Mouse (Mus musculus) frontal cortex, postnatal 14 days (tissue): Measurements from ENCODE around the gene Slc48a1.

Experiments used
- DNase-seq, 2 experiments: peaks; one replicate each; pipeline ENCODE4 v3.0.0; 2022; ENCODE audit warnings: low spot score in 2 of 2

Slc48a1 gene

DNA sequence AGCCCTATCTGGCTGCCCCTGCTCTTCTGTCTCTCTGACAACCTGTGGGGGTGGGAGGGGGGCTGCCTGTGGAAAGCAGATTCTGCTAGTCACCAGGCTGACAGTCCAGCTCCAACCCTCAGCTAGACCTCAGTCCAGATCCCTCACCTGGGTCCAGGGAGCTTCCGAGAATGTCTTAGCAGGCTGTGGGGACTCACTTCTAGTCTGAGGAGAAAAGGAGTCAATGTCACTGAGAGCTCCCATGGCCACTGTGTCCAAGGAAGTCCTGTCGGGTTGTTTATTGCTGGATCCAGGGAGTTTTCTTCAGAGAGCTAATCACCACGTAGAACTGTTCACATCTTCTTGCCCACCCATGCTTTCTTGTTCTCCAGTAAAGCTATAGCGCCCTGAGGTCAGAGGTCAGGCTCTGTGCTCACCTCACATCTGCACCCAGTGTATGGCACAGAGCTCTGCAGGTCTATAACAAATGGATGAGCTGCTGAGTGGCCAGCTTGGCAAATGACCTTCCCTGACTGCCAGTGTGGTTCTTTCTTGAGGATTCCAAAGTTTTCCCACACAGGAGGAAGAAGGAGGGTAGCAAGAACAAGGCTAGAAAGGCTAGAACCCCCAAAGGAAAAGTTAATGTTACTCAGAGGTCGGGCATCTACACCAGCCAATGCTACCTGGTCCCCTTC, 48.4 kb downstream of the Slc48a1 start:
- DNase-seq: no peak

DNA sequence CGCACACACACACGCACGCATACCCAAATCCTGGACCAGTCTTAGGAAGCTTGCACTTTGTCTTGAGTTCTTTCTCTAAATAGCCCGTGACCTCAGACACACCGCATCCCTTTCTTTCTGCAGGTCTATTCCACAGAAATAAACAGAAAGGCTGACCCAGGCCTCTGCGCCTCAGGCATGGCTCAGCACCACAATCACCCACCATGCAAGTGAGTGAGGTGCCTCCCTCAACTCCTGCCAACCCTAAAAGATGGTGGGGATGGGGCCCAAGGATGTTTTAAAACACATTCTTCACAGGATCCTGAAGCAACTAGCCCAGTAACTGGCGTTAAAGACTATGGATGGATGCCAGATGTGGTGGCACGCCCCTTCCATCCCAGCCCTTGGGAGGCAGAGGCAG, 49.1 kb downstream of the Slc48a1 start:
- DNase-seq: no peak

DNA sequence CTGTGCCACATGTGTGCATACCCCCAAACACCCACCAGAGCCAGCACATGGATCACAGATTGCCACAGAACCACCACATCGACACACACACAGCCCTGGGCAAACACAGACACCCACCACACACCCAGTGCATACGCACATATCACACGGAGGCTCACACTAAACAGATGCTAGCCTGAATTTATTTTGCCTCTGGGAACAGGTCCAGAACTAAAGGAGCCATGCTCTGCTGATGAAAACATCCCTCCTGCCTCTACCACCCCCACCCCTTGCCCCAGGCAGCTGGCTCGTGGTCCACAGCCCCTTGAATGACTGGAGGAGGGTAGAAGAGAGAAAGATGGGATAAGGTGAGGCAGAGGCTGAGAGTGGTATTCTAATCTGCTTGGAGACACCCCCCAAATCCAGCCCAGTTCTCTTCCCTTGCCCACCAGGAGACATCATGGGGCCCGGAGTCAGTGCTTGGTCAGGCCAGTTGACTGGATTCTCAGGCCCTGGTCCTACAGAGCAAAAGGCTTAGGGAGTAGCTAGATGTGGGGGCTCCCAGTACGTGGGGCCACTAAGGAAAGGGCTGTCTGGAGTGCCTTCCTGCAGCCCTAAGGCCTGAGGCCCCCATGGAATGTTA, 50.0 kb downstream of the Slc48a1 start:
- DNase-seq: no peak

- no peak for DNase-seq
Observed at GRCm38 (mm10) chr15:97828901-97829338, 50.6 kb downstream of the Slc48a1 start.

DNA sequence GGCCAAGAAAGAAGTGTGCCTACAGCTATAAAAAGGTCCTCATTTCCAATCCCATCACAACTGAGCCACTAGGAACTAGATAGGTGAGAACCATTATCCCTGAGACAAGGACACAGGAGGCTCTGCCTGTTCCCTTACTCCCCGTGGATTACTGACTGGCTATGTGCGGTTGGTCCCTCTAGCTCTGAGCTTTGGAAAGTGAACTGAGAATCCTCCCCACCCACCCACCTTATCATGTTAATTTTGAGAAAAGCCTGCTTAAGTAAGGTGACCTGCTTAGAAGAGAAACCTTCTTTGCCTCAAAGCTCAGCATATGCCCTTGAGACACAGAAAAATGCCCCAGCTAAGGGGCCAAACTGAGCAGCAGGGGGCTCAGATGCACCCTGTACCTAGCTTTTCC, 51.1 kb downstream of the Slc48a1 start:
- no peak for DNase-seq

- DNase-seq: no peak
Observed at GRCm38 (mm10) chr15:97830253-97830787, 52.0 kb downstream of the Slc48a1 start.

- DNase-seq: no peak
Observed at GRCm38 (mm10) chr15:97830788-97831241, 52.5 kb downstream of the Slc48a1 start.

DNA sequence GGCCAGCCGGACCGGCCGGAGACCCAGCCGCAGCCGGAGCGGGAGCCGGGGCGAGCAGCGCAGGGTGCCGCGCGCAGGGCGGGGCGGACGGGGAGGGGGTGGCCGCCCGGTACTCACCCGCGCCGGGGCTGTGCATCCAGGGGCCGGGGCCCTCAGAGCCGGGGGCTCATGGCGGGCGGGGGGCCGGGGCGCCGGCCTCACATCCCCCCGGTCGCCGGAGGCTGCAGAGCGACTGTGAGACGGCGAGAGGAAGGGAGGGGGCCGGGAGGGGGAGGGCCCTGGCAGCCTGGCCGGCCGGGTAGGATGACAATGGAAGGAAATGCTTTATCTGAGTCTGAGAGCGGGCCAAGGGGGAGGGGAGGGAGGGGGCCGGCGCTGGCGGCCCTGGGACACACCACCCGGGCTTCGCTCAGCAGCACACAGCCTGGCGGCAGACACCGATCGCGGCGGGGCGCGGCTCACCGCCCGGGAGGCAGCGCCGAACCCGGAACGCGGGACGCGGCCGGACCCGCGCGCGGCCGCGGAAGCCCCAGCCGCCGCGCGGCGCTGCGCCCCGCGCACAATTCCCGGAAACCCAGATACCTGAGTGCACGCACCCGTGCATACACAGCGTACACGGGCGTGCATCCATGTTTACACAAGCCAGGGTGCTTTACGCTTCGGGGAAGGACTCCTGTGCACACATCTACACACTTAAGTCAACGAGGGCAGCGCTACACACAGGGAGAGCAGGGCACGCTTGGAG, 53.1 kb downstream of the Slc48a1 start:
- no peak for DNase-seq

DNA sequence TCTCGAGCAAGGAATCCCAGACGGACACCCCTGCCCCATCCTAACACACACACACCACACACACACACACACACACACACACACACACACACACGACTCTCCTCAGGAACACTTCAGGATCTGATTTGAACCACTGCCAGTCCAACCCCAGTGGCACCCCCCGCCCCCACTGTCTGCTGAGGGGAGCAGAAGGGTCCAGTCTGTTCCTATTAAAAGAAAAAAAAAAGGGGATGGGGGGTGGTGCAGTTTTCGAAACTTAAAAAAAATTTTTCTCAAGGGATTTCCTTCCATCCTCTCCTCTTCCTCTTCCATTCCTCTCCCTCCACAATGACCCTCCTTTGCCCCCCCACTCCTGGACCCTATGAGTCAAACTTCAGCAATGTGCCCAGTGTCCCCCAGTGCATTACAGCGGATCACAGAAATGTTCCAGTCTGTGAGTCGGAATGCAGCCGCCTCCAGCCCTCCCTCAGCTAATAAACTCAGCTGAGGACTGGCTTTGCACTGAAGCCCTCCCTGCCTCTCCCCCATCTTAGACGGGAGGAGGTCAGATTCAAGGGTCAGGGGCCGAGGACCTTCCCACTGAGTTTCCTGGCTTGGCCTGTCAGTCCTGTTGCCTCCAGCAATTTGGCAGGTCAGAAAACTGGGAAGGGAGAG, 53.8 kb downstream of the Slc48a1 start:
- DNase-seq: no peak

DNA sequence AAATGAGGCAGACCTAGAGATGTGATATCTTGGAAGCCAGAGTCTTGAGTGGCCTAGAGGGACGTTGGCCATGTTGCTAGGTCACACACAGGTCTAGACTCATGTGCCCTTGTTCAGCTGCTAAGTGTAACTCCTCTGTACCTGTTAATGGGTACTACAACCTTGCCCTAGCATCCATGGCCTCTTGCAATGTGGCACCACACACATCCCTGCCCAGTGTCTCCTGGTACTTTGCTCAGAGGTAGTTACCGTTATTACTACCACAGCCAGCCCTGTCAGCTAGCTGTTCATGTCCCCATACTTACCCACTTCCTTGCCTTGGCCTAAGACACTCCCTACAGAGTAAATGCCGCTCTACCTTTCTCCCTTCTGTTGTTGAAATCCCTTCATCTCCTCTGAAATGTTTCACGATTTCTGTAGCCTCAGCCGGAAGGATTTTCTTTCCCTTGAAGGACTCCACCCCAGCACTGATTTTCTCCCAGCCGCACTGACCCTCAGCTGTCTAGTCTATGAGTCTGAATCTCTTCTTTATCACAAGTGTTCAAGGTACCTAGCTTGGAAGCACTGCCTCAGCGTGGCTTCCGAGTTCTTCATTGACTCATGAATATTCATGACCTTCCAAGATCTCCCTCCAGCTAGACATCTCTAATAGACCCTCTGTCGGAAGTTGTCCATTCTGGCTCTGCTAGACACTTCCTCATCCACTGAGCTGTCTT, 54.6 kb downstream of the Slc48a1 start:
- no peak for DNase-seq

DNA sequence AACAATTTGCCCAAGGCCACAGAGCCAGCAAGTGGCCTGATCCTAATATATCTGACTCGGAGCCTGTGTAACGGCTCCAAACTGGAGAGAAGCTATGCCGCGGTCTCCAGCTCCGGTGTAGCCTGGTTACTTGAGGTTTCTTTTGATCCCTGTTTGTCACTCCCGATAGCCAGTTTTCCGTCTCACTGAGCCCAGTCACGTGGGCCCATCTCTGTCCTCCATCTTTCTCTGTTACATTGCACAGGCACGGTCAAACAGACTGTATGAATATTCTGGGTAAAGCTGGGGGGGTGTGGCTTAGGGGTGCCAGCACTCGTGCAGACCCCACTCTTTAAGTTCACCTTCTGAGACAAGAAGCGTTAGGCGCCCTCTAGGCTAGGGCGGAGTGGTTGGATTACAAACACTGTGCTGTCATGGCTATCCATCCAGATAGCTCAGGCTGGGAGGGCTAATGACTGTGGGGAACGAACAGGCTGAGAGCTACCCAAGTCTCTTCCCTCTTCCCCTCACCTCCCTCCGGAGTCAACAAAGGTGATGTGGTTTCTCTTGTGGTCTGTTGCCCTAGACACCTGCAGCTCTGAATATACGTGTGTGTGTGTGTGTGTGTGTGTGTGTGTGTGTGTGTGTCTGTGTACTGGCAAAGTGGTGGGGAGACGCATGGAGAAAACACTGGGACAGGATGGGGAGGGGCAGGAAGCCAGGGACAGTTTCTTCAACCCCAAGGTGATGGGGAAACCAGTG, 58.0 kb downstream of the Slc48a1 start:
- no peak for DNase-seq

GRCm38 (mm10) chr15:97836894-97837247, 58.6 kb downstream of the Slc48a1 start:
- no peak for DNase-seq

GRCm38 (mm10) chr15:97837491-97838061, 59.3 kb downstream of the Slc48a1 start:
- DNase-seq: no peak

GRCm38 (mm10) chr15:97838395-97838794, 60.1 kb downstream of the Slc48a1 start:
- DNase-seq: no peak

- DNase-seq: no peak
Observed at GRCm38 (mm10) chr15:97839012-97839411, 60.7 kb downstream of the Slc48a1 start.

- DNase-seq: no peak
Observed at GRCm38 (mm10) chr15:97839473-97839872, 61.2 kb downstream of the Slc48a1 start.

GRCm38 (mm10) chr15:97839991-97840455, 61.7 kb downstream of the Slc48a1 start:
- DNase-seq: no peak

- no peak for DNase-seq
Observed at GRCm38 (mm10) chr15:97840781-97841180, 62.5 kb downstream of the Slc48a1 start.

DNA sequence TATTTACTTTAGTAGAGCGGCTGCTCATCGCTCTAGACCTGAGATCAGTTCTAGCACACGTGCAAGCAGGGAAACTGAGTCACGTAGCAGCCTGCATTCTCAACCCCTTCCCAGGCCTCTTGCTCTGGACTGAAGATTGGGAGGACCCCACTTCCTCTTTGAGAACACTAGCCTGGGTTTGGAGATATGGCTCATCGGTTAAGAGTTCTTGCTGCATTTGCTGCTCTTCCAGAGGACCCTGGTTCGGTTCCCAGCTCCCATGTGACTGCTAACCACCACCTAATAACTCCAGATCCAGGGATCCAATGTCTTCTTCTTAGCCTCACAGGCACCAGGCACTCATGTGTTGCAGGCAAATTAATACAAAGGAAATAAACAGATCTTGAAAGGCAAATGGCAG, 63.1 kb downstream of the Slc48a1 start:
- DNase-seq: no peak

GRCm38 (mm10) chr15:97842058-97842457, 63.7 kb downstream of the Slc48a1 start:
- no peak for DNase-seq
